Mouse (Mus musculus) layer of hippocampus, postnatal 10 days (tissue): ENCODE measurements around the gene Scarb2. TPM values are rescaled to one million over a fixed set of nuclear protein-coding genes. Genes with fewer than 3 reads are reported as not detected.
A peak's percentile ranks its signal among the peaks of the same experiment; 100 is the strongest.

ENCODE experiments used
- DNase-seq, 2 experiments: peaks; one replicate each; pipeline ENCODE4 v3.0.0; 2021; ENCODE audit warnings: low spot score in 2 of 2
- total RNA-seq, 2 experiments: library from RNA; stranded (reverse); gene quantifications; 2 replicates each; pipeline ENCODE4 v1.2.3; 2021

The Scarb2 gene
- total RNA-seq, 2 experiments from 2014 or later, result 96.3 to 98.5 TPM

DNA sequence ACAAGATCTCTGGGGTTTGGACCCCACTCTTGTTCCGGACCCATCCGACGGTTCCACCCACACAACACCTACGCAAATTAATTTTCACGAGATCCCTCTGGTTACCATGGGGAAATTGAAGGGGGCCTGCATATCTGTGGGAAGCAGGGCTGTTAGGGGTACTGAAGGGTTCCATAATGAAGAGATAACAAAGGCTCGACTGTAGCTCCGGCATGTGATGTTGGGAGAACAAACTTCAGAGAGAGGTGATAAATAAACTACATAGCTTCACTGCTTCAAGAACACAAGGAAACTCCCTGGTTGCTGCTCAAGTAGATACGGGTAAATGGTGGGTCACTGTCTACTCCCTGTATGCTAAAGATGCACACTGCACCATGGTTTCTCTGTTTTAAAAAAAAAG, 68.1 kb downstream of the Scarb2 start:
- no peak for DNase-seq

DNA sequence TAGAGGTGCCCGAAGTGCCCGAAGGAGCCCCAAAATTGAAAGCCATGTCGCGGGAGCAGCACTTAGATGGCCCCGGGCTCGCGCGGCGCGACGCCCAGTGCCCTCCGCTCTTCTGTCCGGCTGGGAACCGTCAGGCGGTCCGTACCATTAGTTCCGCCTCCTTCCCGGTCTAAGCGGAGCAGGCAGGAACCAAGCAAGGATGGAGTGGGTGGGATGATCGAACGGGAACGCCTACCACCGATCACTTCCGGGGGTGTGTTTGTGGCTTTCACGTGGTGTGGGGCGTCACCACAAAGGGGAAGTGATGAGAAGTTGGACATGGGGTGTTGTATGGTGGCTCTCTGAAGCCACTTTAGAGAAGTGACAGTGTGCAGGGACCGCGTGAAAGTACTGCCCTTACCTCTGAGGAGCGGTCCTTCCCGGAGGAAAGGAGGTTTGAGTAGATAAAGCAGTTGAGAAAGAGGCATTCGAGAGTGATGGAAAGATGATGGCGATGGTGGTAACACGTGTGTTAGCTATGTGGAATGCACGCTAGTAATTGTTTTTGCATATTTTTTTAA, 71.5 kb downstream of the Scarb2 start, which contains the start of gene Nup54:
Gene Nup54 (minus strand): TSS at position 195 of the 560 bp plus-strand sequence.
- peak; percentile 95 for DNase-seq

DNA sequence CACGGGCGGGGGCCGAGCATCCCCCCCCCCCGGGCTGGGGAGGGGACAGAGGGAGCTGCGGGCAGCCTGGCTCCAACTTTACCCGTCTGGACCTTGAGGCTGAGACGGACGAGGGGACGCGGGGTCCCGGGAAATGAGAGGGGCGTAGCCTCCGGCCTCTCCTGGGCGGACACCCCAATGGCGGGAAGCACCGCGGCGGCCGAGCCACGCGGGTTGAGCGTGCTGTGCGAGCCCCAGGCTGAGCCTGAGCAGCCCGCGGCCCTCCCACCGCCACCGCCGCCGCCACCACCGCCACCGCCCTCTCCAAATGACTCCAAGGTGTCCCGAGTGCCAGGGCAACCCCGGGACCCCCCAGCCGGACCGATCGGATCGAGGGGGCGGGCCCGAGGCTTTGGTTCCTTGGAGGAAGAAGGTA, 72.1 kb downstream of the Scarb2 start:
- no peak for DNase-seq

DNA sequence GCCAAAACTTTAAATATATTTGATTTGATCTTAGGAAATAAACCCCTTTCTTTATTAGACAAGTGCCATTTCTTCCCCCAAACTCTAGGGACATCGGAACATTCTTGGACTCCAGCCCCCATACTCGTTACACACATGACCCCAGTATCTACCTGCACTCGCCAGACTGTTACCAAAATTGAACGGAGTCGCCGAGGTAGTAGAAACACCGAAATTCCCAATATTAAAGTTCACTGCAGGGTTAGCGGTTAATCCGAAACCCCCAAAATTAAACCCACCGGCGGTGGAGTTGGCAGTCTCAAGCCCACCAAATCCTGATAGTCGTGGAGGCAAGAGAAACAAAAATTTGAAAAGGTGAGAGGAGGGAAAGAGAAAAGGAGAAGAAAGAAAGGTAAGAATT, 72.6 kb downstream of the Scarb2 start:
- DNase-seq, result no peak

DNA sequence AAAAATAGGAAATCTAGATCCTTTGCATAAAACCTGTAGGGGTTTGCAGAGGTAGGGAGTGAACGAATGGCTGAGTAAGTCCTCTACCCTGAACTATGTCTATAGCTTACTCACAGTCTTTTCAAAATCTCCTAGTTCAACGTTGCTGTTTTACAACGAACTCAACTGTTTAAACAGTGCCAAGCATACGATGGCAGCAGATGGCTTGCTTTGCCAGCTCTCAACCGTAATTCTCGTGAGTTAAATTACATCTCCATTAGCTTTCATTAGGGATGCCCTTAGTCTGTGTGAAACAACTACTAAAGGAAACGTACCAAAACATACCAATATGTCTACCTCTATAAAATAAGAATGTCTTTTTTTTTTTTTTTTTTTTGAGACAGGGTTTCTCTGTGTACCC, 75.0 kb downstream of the Scarb2 start:
- DNase-seq, result no peak

DNA sequence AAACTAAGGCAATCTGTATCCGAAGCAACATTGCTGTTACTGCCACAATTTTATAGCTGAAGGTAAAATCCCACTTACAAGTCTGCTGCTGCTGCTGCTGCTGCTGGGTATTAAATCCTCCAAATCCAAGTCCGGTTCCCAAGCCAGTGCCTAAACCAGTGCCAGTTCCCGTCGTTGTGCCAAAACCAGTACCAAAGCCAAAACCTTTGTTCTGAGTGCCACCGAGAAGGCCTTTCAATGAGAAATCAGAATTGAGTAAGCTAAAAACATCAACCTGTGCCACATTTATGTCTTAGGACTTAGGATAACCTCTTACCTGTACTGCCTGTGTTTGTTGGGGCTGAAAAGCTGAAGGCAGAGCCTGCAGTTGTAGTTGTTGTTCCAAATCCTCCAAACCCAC, 75.9 kb downstream of the Scarb2 start:
- DNase-seq, result peak; percentile 32 to 44

DNA sequence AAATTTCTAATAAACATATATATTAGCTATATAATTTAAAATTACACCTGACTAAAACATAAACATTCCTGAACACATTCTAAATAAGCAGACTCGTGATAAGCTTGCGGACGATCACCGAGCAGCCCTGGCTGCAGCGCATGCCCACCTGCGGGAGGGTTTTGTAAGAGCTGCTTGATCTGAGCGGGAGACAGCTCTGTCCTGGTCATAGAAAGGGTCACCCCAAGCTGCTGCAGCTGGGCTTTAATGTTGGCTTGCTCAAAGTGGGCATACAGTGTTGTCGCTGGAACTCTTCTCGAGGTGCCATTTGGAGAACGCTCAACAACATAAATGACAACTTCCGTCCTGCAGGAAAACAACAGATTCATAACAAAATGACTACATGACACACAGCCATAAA, 82.5 kb downstream of the Scarb2 start:
- DNase-seq, result no peak

DNA sequence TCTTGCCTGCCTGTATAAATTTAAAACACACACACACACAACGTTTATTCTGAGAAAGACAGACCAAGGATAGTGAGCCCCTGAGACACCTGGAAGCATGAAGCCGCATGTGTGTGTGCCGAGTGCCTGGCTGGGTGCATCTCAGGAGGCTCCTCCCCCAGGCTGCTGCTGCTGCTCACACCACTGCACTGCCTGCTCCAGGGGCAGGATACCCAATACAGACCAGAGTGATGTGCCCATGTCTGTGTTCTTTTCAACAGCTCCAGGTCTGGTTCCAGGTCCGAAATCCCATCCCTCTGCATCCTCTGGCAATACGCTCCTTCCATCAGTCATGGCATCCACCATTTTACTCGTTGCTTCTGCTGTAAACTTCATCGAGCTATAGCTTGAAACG, 92.7 kb downstream of the Scarb2 start:
- DNase-seq, result no peak

DNA sequence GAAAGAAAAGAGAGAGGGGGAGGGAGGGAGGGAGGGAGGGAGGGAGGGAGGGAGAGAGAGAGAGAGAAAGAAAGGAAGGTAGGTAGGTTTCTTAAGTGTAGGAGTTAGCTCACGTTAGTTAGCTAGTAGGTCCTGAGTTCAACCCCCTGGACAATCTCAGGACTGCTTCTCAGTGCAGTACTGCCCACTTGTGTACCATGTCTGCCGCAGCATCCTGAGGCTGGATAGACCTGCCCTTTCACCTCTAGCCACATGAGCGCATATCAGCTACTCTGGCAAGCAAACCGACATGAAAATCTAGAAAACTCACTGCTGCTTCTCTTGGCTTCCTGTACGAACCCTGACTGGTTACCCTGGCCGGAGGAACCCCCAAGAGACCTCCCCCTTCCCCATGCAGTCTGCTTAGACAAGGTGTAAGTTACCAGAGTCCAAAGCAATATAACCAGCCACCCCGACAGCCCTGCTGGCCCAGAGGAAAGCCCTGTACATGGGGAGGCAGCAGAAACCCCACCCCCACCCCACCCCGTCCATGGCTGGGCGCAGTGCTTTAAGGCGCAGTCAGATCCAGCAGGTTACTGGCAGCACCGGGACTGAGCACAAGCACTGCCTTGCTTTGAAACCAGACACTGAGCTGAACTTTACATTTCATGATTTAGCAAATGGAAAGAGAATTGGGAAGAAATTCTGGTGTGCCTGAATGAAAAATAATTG, 93.2 kb downstream of the Scarb2 start:
- no peak for DNase-seq

DNA sequence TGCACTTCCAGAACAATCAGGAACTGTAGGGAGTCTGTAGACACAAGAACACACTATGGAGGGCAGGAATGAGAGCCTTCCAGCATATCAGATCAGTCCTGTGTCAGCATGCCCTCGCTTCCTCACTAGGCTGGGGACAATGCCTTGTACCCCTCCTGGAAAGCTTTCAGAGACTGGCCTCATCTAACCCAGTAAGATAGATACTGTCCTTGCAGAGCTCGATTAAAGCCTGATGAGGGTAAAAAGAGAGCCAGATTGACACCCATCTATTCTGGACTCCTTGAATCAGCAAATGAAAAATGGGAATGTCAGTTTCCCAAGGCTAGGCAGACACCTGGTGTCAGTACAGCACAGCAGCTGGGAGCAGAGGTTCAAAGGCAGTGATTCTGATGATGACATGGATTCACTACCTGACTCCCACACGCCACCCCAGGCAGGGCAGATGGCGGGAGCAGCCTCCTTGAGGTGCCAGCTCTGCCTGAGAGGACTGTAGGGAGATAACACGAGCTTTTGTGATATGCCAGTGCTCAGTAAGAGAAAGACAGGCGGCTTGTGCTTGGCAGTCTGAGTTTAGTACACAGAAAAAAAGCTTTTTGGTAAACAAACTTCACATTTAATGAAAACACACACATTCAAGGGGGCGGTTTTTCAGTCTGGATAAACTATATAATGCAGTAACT, 95.0 kb downstream of the Scarb2 start:
- DNase-seq, result no peak

DNA sequence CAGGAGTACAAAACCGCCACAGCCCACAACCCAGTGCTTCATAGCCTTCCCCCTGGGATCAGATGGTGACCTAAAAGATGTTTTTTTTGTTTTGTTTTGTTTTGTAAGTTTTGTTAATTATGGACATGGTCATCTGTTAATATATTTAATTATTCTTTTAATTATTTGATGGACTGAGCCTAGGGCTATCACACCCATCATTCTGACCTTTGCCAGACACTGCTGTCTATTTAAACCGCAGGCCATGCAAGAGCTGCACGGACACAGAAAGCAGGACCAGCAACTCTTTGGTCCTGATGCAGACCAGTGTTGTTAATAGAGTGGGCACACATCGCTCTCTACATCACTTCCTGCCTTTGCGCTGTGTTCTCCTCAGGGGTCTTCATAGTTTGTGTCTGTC, 96.1 kb downstream of the Scarb2 start:
- DNase-seq, result no peak

DNA sequence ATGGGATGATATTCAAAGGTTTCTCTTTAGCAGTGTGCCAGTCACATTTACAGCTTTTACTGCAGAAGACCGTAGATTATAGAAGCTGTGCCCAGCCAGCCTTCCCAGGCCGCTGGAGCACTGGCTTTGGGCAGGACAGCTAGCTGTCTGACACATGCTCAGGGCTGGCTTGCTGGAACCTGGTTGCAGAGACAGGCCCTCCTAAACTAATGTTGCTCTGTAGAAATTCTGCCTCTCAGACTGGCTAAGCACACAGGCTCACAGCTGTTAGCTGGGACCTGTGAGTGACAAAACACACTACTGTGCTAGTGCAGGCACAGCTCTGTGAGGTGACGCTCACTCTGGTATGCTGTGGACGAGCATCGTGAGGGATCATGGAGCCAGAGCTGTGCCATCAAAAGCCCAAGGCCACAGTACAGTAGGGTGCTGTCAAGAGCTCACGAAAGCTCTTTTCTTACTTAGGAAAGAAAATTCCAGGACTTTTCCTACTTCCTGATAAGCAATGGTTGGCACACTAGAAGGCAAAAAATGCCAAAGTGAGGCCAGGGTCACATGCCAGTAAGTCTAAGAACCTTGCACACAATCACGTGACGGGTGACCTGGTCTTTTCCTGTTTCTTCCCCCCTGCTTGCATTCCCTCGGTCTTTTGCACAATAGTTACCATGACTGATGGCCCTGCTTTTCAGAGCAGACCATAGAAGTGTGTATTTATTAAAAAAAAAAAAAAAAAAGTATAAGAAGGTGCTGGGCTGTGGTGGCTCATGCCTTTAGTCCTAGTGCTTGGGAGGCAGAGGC, 97.1 kb downstream of the Scarb2 start:
- no peak for DNase-seq

DNA sequence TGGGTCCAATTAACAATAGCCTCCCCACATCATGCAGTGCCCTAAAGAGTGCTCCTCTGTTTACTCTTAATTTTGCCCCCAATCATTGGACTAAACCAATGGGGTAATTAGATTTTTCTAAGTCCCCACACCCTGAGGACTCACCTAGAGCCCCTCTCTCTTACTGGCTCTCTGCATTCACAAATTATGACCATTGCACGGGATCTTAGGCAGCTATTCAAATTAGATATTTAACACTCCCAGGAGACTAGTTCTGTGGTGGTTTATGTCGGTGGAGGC, 102.3 kb downstream of the Scarb2 start:
- DNase-seq, result no peak

DNA sequence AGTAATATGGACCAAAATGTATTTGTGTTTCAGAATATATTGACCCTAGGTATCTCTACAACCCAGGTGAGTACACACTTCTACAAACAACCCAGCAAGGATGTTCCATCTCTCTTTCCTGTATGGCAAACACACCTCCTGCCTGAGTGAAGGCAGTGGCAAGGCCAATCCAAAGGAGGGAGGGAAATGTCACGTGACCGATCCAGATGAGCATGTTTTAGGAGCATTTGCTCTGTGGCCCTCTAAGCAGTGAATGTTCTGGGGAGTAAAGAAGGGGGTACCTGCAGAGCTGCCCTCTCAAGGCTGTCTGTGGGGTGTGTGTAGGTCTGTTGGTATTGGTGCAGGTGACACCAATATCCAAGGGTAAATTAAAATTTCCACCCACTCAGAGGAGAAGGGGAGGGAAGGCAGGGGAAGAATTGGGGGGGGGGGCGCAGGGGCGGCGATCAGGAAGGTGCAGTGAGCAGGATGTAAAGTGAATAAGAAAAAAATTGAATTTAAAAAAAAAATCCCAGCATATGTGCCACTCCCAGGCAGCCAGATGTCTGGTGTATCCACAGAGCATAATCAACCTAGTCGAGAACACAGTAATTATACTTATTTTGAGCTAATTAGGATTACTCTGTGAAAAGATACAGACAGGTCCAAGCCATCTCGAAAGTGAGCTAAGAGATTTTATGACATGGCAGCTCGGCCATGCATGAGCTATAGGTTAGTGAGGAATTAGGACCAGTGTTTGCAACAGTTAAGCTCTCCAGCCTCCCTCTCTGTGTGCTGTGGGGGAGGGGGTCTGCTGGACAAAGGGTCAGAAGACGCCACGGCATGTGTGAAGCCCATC, 102.9 kb downstream of the Scarb2 start:
- no peak for DNase-seq

DNA sequence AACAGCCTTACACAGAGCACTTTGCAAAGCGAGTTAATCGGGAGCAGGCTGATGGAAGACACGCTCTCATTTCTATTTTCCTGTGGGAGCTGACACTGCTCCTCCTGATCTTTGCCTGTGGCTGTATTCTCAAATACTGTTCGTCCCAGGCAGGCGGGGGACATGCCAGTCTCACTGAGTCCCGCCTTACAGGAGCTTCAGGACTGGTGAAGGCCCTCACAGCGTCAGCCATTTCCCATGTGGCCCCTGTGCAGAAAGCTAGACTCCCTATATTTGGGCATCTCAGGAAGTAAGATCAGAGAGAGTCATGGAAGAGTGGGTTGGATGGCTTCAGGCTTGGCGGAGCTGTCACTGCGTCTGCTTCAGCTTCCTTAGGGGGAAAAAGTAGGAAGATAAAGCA, 103.8 kb downstream of the Scarb2 start:
- no peak for DNase-seq

DNA sequence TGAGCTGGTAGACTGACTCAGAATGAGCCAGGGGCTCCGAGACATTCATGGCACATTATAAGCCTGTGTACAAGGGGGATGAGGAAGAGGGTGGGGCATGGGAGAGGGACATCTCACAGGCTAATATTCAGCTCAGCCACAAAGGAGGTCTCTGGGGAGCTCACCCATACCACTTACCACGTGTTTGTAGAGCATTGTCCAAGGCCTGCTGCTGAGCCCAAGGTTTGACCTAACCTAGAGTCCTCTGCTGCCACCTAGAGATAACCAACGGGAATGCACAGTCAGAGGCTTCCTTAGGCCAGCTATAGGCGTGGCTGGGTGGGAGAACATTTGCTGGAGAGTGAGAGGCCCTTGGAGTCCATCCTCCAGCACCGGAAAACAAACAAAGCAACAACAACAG, 108.5 kb downstream of the Scarb2 start:
- peak; percentile 71 to 77 for DNase-seq

DNA sequence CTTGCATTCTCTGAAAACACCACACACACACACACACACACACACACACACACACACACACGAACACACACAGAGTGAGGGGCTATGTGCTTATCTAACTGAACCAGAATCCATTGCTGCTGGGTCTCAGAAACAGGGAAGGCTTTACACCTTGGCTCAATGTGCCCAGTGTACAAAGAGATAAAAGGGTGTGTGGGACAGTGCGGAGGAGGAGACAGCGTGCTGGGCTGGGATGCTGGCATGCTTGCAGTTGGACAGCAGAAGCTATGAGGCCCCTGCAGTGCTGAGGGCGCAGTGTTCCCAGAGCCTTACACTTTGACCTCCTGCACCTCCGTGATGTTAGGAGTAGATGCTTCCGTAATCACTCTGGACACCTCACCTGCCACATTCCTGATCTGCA, 110.2 kb downstream of the Scarb2 start:
- no peak for DNase-seq

DNA sequence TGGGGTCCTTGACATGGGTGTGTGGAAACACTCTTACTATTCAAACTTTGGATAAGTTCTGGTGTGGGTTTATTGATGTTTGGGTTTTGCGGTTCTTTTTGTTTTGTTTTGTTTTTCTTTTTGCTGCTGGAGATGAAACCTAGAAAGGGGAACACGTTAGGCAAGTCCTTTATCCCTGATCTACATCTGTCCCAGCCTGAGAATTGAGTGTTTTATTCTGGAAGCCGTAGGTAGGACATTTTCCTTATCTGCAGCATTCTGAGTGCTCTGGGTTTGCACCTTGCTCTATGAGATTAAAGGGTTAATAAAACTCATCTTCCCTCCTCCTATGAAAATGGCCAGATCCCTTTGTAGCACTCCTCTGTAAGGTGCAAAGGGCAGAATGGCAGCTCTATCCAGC, 110.9 kb downstream of the Scarb2 start:
- DNase-seq, result no peak

DNA sequence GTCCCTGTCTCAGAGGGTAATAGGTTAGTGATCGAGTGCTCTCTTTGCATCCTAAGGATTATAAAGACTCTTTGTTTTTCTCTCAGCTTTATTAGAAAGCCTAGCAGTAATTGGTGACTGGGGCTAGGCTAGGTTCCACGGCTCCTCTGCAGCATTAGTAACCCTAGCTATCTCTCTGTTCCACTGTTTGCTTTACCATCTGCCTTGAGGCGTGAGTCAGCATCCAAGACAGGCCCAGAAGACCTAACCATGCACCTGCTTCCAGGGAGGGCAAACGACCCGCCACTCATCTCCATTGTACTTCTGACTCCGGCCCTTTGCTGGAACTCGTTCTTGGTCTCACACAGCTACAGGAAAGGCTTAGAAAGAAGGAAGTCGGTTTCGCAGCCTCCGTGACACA, 112.8 kb downstream of the Scarb2 start:
- no peak for DNase-seq

DNA sequence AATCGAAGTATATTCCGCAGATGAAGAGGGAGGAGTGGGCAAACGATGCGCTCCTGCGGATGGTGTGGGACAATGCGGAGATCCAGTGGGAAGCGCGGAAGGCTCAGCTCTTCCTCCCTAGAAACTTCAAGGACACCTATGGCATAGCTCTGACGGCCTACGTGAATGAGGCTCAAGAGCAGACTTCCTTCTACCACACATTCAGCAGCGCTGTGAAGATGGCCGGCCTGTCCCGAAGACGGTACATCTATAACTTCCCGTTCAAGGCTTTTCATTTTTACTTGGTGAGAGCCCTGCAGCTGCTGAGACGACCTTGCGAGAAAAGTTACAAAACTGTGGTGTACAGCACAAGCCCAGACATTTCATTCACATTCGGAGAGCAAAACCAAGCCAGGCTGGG, 114.1 kb downstream of the Scarb2 start:
- DNase-seq, result no peak
